Mouse (Mus musculus): ENCODE measurements around the gene Kcmf1. TPM values are rescaled to one million over a fixed set of nuclear protein-coding genes. Genes with fewer than 3 reads are reported as not detected.
"Not testable (repeated sequence)": the region's sequence is repeated elsewhere in the genome, so short reads cannot be mapped to it uniquely, and the experiment has no call there.

The Kcmf1 gene
- total RNA-seq, 1 experiment from 2014 or later = 126 TPM

DNA sequence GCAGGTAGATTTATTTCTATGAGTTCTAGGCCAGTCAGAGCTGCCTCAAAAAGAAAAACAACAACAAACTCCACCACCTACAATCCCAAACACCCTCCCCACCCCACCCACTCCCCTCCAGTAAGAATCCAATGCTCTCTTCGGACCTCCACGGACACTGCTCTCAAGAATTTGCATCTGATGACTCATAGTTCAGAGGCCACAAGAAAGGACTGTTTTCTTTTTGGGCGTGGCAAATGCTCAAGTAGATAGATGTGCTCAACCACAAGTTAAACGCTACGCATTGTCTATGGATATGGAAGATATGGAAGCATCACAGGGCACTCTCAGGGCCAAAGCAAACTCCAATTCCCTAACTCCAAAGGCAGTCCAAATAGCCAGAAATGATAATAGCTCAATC is 45.5 kb downstream of the Kcmf1 start:
- ATAC-seq (replicated peaks; ENCODE audit: low read depth, poor library complexity, severe bottlenecking) = no peak

DNA sequence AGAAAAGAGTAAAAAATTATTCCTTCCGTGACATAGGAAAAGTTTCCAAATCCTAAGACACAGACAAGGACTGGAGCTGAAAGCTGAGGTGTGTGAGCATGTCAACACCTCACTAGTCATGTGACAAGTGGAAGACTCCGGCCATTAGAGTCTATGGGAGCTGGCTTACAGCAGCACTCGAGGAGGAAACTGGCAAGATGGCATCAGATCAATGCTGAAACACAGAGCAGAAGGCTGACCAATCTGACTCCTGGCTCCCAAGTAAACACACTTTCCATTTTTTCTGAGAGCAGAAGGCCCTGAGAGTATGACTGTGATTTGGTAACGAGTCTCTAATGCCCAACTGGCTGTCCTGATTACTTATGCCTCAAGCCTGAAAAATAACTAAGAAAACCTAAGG is 47.6 kb downstream of the Kcmf1 start:
- ATAC-seq (replicated peaks; ENCODE audit: low read depth, poor library complexity, severe bottlenecking) = no peak

DNA sequence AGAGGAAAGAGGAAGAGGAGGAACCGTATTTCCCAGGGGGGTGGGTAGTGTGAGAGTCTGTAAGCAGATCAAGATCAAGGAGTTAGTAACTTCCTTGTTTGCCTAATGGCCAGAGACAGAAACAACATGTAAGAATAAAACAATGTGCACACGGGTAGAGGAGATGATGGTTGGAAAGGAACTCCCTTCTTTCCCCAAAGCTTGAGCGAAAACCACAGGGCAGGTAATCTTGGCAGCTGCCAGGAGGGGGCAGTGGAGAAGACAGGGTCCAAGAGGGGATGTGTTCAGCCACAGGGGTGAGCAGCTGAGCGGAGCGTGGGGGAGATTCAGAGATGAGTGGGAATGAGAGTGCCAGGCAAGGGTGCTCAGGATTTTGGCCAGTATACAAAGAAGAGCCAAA is 48.1 kb downstream of the Kcmf1 start:
- ATAC-seq (replicated peaks; ENCODE audit: low read depth, poor library complexity, severe bottlenecking) = peak; percentile 90

DNA sequence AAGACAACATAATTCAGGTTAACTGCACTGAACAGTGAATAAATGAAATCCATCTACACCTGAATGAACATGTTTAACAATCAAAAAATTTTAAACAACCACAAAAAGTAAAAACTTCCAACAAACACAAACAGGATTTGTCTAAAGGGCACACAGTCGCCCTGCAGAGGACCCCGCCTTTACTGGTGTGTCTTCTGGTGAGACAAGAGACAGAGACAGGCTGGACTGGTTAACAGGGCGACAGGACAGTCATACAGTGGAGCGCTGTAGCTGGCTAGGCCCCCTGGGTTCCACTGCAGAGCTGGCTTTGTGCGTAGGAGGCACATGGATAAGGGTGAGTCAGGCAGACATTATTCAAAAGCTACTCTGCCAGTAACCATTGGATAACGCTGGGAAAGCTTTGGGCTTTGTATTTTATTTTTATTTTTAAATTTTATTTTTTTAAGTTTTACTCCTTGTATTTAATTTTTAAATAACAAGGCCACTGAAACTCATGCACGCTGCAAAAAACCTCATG is 57.7 kb downstream of the Kcmf1 start:
- no peak for ATAC-seq (replicated peaks; ENCODE audit: low read depth, poor library complexity, severe bottlenecking)

DNA sequence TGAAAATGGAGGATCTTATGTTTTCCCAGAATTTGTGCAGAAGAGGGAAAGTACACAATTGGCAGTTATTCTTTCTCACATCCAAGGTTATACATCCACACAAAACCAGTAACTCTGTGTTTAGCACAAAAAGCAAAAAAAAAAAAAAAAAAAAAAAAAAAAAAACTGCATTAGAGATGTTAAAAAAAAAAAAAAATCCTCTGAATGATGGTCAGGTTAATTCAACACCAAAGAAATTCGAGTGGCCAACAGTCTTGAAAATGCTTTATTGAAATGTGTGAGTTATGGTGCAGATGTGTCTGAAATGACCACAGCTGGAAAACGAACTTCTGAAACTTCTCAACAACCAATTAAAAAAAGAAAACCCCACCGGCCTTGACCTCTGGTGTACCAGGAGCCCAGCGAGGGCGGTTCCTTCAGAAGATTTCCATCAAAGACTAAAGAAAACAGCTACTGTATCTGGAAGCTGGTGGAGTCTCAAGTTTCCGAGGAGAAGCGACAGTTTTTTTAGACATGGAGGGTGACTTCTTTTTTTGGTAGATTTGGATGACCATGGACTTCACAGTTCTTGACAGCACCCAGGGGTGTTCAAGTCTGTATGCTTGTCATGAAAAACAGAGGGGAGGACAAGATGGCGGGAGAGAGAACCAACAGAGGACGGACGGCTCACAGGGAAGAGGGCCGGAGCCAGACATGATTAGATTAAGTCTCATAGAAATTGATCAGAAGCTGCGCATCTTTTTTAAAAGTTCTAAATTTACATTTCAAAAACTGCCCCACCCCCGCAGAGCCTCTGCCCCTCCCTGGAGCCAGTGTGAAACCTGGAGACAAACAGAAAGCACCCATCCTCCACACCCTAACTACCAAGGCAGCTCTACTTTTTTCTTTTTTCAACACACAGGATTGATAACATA is 58.7 kb downstream of the Kcmf1 start:
- no peak for ATAC-seq (replicated peaks; ENCODE audit: low read depth, poor library complexity, severe bottlenecking)

DNA sequence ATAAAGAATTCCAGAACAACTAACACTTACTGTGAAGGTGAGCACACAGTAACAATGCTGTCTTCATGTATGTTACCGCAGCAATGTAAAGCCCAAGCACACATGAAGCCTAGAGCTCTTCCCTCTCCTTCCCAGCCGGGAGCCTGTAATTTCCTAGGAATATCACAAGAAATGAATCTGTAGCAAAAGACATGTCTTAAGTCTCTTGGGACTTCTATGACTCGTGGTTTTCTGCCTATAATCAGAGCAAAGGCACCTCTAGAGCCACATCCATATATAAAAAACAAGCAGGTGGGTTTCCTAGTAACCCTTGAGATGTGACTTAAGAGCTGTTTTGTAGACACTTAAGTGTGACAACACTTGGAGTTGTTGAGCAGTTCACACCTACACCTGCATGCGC is 62.0 kb downstream of the Kcmf1 start:
- ATAC-seq (replicated peaks; ENCODE audit: low read depth, poor library complexity, severe bottlenecking) = no peak

DNA sequence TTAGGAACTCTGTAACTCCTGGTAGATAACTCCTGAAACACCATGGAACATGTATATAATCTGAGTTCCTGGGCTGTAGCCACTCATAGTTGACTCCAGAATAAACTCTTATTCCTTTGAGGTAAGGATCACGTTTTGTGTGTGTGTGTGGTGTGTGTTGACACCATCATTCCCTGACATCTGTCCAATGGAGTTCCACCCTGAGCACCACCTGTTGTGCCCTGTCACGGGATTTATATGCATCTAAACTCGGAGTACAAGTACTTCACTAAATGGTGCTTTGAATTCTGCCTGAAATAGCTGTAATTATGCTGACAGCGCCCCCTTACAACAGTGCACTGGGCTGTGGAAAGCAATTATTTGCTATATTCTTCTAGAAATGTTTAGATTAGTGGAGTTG is 65.3 kb downstream of the Kcmf1 start:
- ATAC-seq (replicated peaks; ENCODE audit: low read depth, poor library complexity, severe bottlenecking) = no peak

DNA sequence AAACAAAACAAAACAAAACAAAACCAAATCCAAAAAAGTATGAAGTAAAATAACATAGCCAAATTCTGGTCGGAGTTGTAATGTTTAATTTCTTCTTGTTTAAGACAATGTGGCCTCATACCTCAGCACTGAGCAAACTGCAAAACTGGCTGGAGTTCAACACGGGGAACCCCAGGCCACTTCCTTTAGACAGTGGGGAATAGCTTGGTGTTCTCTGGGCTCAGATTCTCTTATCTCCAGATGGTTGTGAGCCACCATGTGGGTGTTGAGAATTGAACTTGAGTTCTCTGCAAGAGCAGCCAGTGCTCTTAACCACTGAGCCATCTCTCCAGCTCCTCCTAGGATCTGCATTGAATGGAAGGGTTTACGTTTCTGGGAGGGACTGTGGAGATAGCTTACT is 67.9 kb downstream of the Kcmf1 start:
- no peak for ATAC-seq (replicated peaks; ENCODE audit: low read depth, poor library complexity, severe bottlenecking)

DNA sequence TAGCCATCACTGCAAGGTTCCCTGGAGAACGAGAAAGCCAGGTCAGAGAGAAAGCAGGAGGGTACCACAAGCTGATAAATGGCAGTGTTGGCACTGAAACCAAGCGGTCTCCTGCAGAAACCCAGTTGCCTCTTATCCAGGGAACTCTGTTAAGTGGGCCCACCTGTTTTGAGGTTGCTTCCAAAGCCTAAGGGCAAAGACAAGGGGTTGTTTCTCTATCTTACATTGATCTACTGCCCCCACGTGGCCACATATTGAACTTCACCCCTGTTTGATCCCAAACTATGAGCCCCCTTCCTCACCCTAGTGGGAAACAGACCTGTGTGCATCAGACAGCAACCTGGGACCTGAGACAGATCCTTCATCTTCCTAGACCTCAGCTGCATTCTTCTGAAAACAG is 68.5 kb downstream of the Kcmf1 start:
- peak; percentile 77 for ATAC-seq (replicated peaks; ENCODE audit: low read depth, poor library complexity, severe bottlenecking)

DNA sequence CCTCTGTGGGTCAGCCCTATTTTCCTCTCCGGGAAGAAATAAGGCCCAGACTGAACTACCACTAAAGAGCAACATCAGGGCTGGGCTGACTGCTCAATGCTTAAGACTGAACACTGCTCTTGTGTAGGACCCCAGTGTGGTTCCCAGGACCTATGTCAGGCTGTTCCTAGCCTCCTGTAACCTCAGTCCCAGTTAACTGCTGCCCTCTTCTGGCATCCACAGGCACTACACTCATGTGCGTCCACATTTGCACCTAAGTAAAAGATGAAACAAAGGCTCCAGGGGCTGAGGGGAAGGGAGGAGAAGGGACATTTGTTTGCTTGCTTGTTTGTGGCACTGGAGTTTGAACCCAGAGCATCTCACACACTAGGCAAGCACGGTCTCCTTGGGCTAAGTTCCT is 70.9 kb downstream of the Kcmf1 start:
- no peak for ATAC-seq (replicated peaks; ENCODE audit: low read depth, poor library complexity, severe bottlenecking)

DNA sequence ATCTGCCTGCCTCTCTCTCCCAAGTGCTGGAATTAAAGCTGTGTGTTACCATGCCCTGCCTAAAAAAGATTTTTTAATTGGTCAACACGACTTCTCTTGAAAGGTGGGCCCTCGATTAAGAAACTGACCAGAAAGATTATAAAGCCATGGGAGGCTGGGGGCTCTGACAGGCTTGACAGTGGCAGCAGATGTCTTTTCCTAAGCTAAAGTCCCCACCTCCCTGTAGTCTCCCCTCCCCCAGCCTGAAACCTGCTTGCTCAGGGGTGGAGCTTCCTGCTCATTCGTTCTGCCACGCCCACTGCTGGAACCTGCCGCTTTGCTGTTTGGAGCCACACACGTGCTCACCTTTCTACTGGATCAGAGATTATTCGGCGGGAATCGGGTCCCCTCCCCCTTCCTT is 71.7 kb downstream of the Kcmf1 start:
- ATAC-seq (replicated peaks; ENCODE audit: low read depth, poor library complexity, severe bottlenecking) = not testable (repeated sequence)

DNA sequence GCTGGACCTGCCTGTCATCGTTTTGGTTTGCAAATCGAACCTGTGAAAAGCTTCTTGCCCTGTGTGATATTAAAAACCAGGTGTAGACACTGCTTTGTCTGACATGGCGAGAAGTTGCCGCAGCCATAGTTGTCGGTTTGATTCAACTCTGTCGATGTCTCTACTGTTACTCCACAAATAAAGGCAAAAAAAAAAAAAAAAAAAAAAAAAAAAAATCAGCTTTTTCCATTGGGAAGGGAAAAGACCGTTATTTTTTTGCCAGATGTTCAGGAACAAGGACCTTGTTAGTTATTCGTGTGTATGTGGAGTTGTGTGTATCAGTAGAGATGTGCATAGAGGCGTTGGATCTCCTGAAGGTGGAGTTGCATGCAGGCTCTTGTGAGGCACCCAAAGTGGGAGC is 74.0 kb downstream of the Kcmf1 start:
- no peak for ATAC-seq (replicated peaks; ENCODE audit: low read depth, poor library complexity, severe bottlenecking)

DNA sequence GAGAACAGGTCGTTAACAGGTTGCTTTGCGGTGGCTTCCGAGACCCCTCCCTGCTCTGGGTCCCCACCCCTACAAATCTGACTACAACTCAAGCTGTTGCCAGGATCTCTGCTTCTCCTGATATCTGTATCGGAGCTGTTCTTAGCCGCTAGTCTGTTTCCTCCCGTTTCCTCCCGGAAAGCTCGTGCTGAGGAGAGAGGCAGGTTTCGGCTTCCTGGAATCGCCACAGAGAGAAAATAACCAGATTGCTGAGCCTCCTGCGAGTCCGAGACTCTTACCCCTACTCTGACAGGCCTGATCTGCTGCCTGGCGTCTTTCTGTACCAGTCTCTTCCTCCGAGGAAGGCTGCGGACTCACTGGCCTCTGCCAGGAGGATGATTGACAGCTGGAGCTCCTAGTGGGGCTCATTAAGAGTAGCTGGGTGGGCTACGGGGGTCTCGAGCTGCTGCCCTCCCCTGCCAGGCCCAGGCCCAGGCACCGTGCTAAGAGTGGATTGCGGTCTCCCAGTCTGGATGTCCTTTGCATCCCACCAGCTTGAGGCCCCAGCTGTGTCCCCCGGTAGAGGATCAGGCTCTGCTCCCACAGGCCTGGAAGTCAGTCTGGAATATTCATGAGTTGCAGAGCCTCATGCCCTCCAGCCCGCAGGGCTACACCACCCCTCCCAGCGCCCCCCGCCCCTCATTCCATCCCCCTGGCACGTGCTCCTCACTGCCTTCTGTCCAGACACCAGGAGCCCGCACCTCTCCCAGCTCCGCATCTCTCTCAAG is 74.6 kb downstream of the Kcmf1 start:
- ATAC-seq (replicated peaks; ENCODE audit: low read depth, poor library complexity, severe bottlenecking) = peak; percentile 58

DNA sequence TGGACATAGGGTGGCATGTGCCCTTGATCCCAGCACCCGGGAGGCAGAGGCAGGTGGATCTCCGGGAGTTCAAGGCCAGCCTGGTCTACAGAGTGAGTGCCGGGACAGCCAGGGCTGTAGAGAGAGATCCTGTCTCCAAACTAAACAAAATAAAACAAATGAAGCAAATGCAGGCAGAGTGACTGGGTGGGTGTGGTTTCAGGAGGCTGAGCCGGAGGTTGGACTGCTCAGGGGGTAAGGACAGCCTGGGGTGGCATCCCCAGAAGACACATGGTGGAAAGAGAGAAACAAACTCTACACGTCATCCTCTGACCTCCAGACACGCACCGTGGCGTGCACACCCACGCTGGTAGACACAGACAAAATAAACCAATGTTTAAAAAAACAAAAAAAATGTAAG is 86.3 kb downstream of the Kcmf1 start:
- no peak for ATAC-seq (replicated peaks; ENCODE audit: low read depth, poor library complexity, severe bottlenecking)

DNA sequence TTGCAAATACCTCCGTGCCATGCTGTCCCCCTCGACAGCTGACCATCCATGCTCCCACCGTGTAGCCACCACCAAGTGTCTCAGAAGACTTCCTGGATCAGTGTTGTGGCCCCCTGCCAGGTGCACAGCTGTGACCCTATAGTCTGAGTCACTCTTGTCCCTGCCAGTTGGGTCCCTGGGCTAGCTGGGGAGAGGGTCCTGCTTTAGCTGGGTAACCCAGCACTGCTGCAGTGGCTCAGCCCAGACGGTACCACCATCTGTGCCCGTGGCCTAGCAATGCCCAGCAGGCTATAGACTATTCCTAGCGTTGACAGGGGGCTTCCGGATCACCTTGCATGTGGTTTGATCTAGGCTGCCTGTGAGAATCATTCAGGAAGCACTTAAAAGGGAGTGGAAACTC is 89.5 kb downstream of the Kcmf1 start:
- peak; percentile 96 for ATAC-seq (replicated peaks; ENCODE audit: low read depth, poor library complexity, severe bottlenecking)

DNA sequence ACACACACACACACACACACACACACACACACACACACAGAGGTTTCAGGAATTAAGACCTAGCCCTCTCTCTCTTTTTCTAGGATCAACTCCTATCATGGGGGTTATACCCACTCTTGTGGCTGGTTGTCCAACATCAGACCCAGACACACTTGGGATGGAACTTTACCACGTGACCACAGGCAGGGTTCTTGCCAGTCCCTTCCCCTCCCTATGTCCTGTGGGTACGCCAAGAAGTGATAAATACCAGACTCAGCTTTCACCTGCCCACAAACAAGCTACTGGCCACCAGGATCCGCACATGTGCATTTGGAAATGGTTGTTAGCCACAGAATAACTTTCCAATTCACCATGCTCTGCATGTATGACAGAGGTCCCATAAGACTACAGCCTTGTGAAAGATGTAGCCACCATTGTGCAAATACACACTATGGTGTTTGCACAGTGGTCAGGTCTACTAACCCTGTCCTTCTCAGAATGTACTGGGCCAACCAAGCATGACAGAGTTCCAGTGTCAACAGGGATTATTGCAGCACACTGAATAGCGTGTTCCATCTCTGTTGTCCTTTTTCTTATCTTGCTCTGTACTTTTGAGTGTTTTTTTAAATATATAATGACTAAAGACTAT is 90.1 kb downstream of the Kcmf1 start:
- no peak for ATAC-seq (replicated peaks; ENCODE audit: low read depth, poor library complexity, severe bottlenecking)

DNA sequence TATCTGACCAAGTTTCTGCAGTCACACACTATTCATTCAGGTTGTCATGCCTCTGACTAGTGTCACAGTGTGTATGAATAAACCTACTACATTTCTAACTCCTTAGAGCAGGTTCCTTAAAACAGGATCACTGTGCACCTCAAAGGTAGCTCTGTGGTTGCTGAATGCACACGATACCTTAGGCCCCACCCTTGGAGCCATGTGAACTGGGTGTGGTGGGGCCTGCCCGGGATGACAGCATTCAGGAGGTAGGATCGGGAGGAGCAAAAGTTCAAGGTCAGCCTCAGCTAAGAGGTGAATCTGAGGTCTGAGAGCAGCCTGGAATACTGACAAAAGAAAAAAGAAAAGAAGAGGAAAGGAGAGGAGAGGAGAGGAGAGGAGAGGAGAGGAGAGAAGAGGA is 91.4 kb downstream of the Kcmf1 start:
- no peak for ATAC-seq (replicated peaks; ENCODE audit: low read depth, poor library complexity, severe bottlenecking)

DNA sequence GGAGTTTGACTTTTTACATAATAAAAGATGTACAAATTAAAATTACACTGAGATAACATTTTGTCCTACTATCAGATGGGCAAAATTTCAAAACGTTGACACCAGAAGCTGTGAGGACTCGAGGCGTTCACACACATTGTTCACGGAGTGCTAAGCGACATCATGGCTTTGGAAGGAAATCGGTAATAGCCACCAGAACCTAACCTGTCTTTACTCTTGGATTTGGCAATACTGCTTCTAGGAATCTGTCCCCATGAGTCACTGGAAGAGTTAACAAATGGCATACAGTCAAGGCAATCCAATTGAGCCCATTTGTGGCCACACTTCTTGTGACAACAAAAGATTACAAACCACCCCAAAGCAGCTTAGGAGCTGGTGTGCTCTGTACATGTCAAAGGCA is 96.1 kb downstream of the Kcmf1 start:
- no peak for ATAC-seq (replicated peaks; ENCODE audit: low read depth, poor library complexity, severe bottlenecking)

DNA sequence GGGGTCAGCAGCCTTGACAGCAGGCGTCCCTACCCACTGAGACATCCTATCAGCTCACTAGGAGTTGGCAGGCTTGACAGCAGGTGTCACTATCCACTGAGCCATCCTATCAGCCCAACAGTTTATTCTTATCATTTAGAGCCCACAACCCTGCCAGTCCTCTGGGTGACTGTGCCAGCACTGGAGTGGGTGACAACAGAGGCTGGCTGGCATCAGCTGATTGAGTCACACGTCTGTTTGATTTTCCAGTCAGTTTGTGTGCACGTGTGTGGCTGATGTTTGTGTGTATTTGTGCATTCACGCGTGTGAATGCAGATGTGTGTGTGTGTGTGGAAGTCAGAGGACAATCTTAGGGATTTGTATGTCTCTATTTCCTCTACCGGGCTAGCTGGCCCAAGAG is 97.7 kb downstream of the Kcmf1 start:
- no peak for ATAC-seq (replicated peaks; ENCODE audit: low read depth, poor library complexity, severe bottlenecking)

DNA sequence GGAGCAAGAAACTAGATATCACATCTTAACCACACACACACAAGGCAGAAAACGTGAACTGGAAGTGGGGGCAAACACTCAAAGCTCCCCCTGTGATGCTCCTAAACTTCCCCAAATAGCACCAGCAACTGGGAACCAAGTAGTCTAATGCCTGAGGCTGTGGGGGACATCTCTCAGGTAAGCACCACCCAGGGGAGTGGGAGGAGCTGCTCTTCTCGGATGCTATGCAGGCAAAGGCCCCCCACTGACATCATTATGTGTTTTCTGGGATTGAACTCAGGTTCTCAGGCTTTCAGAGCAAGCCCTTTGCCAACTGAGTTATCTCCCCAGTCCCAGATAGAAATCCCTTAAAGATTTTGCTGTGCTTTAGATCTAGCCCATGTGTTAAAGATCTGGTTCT is 99.1 kb downstream of the Kcmf1 start:
- ATAC-seq (replicated peaks; ENCODE audit: low read depth, poor library complexity, severe bottlenecking) = no peak

DNA sequence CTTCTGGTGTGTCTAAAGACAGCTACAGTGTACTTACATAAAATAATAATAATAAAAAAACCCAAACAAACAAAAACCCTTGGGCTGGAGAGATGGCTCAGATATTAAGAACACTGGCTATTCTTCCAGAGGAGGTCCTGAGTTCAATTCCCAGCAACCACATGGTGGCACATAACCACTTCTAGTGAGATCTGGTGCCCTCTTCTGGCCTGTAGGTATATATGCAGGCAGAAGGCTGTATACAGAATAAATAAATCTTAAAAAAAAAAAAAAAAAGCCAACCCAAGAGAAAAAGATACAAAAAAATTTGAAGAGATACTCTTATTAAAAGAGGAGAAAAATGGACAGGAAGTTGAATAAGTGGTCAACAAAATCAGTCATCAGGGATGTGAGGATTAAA is 102.0 kb downstream of the Kcmf1 start:
- no peak for ATAC-seq (replicated peaks; ENCODE audit: low read depth, poor library complexity, severe bottlenecking)

Measured in common myeloid progenitor, adult 5-6 weeks (primary cell).